Mouse (Mus musculus): ENCODE measurements around the gene Srek1ip1.

DNA sequence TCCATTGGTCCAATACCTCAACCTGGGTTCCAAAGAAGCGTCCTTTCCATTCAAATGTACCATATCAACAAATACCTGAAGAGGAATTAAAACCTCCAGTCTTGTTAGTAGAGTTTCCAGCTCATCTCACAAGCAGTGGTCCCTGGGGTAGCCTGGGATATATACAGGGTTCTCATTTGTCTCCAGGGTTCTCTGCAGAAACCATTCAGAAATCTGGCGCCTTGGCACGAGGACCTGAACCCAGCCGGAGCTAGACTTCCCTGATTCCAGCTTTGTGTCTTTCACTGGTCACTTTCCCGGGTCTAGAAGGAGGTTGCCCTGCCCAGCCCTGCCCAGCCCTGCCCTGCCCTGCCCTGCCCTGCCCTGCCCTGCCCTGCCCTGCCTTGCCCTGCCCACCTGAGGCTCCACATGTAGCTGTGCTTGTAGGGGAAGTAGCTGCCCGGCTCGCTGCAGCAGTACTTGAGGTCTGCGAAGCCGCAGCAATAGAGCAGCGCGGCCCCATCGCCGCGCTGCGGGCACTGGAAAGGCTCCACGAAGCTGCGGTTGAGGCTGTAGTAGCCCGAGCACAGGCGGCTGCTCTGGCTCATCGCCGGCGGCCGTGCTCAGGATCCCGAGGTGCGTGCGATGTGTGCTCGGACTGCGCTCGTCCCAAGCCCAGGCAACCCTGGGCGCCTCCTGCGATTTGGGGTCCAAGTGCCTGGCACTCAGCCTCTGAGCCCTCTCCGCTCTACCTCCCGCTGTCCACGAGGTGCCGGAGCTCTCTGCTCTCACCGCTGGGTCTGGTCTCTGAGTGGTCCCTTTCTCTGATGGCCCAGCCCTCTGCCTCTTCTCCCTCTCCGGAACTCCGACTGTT lies 71.1 kb downstream of the Srek1ip1 start, which contains the start of gene Shisal2b:
- TF ChIP-seq POLR2A (IDR thresholded peaks at IDR 0.05; ENCODE audit: extremely low read depth, insufficient read depth, low read length) (no peak), CTCF (IDR thresholded peaks at IDR 0.05; ENCODE audit: low read depth, low read length) (no peak)

Data from liver, adult 2 months (tissue).